Mouse (Mus musculus) kidney, adult 2 months (tissue): ENCODE results near the gene Wdr1. TPM values are rescaled to one million over a fixed set of nuclear protein-coding genes. Genes with fewer than 3 reads are reported as not detected.
"Not testable (repeated sequence)": the region's sequence is repeated elsewhere in the genome, so short reads cannot be mapped to it uniquely, and the experiment has no call there.

Experiments
- DNase-seq: peaks from one replicate; pipeline ENCODE4 v3.0.0; 2021
- H3K27ac ChIP-seq: fragments of 200-500 bp; 2 replicates; pipeline ENCODE4 v1.5.1; 2012; ENCODE audit warnings: low read depth, low read length, control low read depth, inconsistent platforms; ENCODE audit not compliant: insufficient read depth
- H3K27me3 ChIP-seq: fragments of 200-500 bp; replicated peaks from 2 replicates; pipeline ENCODE4 v1.6.1; 2012; ENCODE audit warnings: mild to moderate bottlenecking, moderate library complexity, low read length, inconsistent platforms; ENCODE audit not compliant: control insufficient read depth, insufficient read depth
- H3K36me3 ChIP-seq: fragments of 200-500 bp; 2 replicates; pipeline ENCODE4 v1.6.1; 2012; ENCODE audit warnings: mild to moderate bottlenecking, moderate library complexity, low read length, inconsistent platforms; ENCODE audit not compliant: control insufficient read depth, insufficient read depth
- H3K4me1 ChIP-seq: fragments of 200-500 bp; 2 replicates; pipeline ENCODE4 v1.6.1; 2011; ENCODE audit warnings: low read length; ENCODE audit not compliant: control insufficient read depth, insufficient read depth
- H3K4me3 ChIP-seq: fragments of 200-500 bp; 2 replicates; pipeline ENCODE4 v1.5.1; 2011; ENCODE audit warnings: mild to moderate bottlenecking, low read depth, low read length, control low read depth; ENCODE audit not compliant: insufficient read depth
- CTCF ChIP-seq: fragments of 200-500 bp; conservative IDR thresholded peaks from 2 replicates; pipeline ENCODE4 v1.5.1; 2011; ENCODE audit warnings: low read depth, mild to moderate bottlenecking, control low read depth, low read length, moderate library complexity, mixed read lengths; ENCODE audit not compliant: insufficient read depth, insufficient read length
- POLR2A ChIP-seq: fragments of 200-500 bp; IDR thresholded peaks from one replicate; pipeline ENCODE4 v1.6.1; 2011; ENCODE audit warnings: low read depth, low read length, control low read depth
- WGBS: fragments of 180-500 bp; shearing (Covaris S2); methylation state at CpG from one replicate; pipeline ENCODE4 v1.1.7; 2018; 5-methylcytosine and 5-hydroxymethylcytosine counted together
- polyA plus RNA-seq: library from polyadenylated mRNA; depleted of rRNA; stranded (reverse); fragments of >200 nt; gene quantifications from 2 replicates; pipeline ENCODE4 v1.2.3, GENCODE M21; 2012; rRNA removed

Wdr1 gene
- 115 and 122 TPM in 2 replicates for polyA plus RNA-seq

DNA sequence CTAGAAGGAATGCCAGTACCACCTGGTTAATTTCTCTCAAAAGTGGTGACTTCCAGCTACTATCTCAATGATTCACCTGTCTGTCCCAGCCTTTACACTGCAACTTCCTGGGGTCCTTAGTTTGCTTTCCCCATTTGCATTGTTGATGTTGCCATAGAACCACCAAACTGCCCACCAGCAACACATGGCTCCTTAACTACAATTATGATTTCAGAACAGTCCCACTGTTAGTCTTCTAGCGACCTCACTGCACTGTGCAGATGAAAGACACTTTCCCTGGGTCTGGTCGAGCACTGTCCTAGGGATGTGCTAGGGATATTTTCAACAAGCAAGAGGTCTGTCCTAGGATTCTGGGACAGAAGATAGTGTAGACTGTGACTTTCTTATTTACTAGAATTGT lies at the start of gene Wdr1:
TSS of gene Wdr1 (minus strand) at position 101 of the 400 bp plus-strand sequence.
- TF ChIP-seq CTCF (no peak), POLR2A (no peak)
- no peaks in the 10 kb centered on the region for H3K27me3 ChIP-seq
- H3K4me1 ChIP-seq, result no peaks in the 10 kb centered on the region; the same call in 1 of the 2 replicates
- H3K36me3 ChIP-seq, result no peaks in the 10 kb centered on the region
- no peak for DNase-seq
- peak within 1 kb of the TSS; percentile 97 for H3K27ac ChIP-seq
- WGBS, result 83% methylated on average over 2 of the region's 2 CpGs
- H3K4me3 ChIP-seq, result peak within 1 kb of the TSS; percentile 91

DNA sequence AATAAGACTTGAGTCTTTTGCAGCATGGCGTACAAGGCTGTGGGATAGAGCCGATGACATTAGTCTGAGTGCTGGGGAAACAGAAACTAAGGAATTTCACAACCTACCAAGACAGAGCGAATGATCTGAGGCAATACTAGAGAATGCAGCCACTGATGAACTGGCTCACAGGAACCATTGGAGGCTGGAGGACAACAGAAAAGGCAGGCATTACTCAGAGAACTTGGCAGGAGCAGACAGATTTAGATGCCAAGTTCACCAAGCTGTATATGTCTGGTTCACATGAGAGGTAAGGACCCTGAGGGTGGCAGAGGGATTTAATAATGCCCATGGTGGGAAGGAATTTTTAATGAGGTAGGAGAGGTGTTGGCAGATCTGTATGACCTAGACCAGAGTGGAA lies 48.1 kb upstream of the Wdr1 start:
- H3K27me3 ChIP-seq, result no peaks in the 10 kb centered on the region
- TF ChIP-seq POLR2A (no peak), CTCF (no peak)
- no peak for DNase-seq

DNA sequence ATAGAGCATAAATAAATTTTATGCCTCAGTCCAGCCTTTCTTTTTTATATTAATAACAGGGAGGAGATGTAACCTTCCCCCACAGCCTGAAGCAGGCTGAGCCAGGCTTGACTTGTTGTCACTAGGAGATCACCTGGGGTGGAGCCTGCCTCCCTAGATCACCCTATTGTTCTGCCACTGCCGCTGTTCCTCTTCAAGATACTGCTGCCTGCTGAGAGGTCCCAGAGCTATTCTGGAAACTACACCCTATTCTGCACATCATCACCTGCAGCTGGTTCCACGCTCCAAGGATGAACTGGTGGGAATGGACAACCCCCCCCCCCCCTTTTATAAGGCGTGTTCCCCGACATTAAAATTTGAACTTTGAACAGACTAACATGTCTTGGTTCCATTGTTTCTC lies 45.2 kb upstream of the Wdr1 start:
- not testable (repeated sequence) for H3K4me3 ChIP-seq, DNase-seq, H3K36me3 ChIP-seq, H3K4me1 ChIP-seq, H3K27ac ChIP-seq, H3K27me3 ChIP-seq
- 92% methylated on average over 4 of the region's 4 CpGs for WGBS

More for the DNA sequence above, 48.1 kb upstream of the Wdr1 start:
- Histone ChIP-seq H3K4me3 (no peak overlapping the region), H3K4me1 (no peaks in the 10 kb centered on the region), H3K36me3 (no peaks in the 10 kb centered on the region), H3K27ac (no peak overlapping the region)
- WGBS, result 89% methylated on average over 3 of the region's 3 CpGs

DNA sequence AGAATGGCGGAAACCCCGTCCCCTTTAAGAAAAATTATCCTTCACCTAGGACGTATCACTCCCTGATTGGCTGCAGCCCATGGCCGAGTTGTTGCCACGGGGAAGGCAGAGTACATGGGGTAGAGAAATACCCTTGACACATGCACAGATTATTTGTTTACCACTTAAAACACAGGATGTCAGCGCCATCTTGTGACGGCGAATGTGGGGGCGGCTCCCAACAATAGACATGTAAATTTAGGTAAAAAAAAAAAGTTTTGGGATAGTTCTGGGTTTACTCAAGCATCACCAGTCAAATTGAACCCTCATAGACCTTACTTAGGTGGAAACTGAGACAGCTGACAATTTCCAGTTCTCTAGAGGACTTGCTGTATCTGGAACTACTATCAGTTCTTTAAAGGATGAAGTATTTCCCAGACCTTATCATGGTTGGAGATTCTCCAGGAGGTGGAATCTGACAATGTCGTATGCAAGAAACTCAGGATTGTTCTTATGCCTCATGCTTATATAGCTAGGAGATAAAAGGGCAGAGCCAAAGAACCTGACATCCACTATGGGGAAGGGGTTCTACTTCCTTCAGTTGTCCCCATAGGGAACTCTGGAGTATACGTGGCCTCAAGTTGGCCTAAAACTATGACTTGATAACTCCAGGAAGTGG lies 35.8 kb upstream of the Wdr1 start:
- H3K36me3 ChIP-seq, result no peaks in the 10 kb centered on the region
- H3K27ac ChIP-seq, result no peak overlapping the region
- TF ChIP-seq POLR2A, result no peak
- H3K4me3 ChIP-seq, result no peak overlapping the region
- DNase-seq, result no peak
- 56% methylated on average over 11 of the region's 11 CpGs for WGBS
- H3K27me3 ChIP-seq, result no peaks in the 10 kb centered on the region
- H3K4me1 ChIP-seq, result no peaks in the 10 kb centered on the region

DNA sequence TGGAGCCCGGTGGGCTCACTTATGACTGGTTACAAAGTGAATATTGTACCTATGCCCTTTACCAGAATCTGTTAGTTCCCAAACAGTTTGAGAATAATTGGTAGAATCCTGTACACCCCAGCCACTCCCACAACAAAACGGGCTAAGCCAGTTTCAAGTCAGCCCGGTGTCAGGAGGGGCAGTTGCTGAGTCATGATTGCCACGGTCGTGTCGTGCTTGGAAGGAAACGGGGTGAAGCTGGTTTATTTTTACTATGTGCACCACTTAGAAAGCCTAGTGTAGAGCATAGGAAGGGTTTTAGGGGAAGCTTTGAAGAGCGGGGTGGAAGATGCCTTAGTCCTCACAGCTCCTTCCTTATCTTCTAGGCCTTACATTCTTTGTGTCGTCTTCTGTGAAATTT lies 25.9 kb upstream of the Wdr1 start:
- Histone ChIP-seq H3K4me3 (no peak overlapping the region), H3K4me1 (no peaks in the 10 kb centered on the region), H3K27ac (no peak overlapping the region), H3K27me3 (no peaks in the 10 kb centered on the region), H3K36me3 (no peaks in the 10 kb centered on the region)
- WGBS, result 35% methylated on average over 9 of the region's 9 CpGs
- TF ChIP-seq POLR2A (no peak), CTCF (no peak)
- no peak for DNase-seq

DNA sequence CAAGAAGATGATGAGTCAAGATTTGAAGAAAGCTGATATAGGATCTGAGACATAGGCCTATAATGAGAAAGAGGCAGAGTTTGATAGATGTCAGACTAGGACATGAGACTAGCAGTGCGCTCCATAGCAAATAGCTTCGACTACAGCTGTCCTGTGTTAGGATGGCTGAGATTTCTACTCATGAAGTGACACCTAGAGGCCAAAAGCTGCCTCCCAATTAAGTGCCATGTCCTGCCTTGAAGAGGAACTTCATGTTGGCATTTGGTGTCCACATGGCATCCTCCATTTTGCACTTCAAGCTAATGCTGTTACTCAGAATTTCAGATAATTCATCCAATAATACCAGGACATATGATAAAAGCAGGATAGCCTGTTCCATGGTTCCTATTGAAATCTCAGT lies 22.4 kb upstream of the Wdr1 start:
- H3K4me3 ChIP-seq, result no peak overlapping the region
- TF ChIP-seq POLR2A (no peak), CTCF (peak; percentile 22; the same call in 1 of the 2 replicates)
- no peak for DNase-seq
- no peak overlapping the region for H3K27ac ChIP-seq
- no peaks in the 10 kb centered on the region for H3K27me3 ChIP-seq
- H3K36me3 ChIP-seq, result no peaks in the 10 kb centered on the region
- WGBS, result 85% methylated on average over 2 of the region's 2 CpGs
- no peaks in the 10 kb centered on the region for H3K4me1 ChIP-seq

DNA sequence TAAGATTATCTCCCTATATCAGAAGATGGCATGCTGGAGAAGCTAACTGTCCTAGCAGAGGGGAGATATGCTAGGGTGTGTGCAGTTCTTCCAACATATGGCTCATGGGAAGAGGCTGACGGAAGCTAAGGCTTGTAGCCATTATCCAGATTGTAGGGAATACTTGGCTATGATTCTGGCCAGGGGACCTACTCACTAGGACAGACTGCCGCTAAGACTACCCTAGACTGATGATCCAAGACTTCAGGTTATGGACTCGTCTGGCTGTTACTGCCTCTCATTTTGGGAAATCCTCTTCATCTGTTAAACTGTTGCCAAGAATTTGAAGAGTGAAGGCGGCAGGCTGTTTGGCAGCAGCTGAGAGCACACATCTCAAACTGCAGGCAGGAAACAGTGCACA lies 20.0 kb upstream of the Wdr1 start:
- H3K4me1 ChIP-seq, result no peaks in the 10 kb centered on the region
- 76% methylated on average over 4 of the region's 4 CpGs for WGBS
- no peak for TF ChIP-seq POLR2A
- TF ChIP-seq CTCF, result no peak
- DNase-seq, result no peak
- H3K36me3 ChIP-seq, result no peaks in the 10 kb centered on the region
- H3K4me3 ChIP-seq, result no peak overlapping the region
- no peak overlapping the region for H3K27ac ChIP-seq
- H3K27me3 ChIP-seq, result no peaks in the 10 kb centered on the region
